Mouse (Mus musculus) midbrain, embryonic 14.5 days (tissue): Measurements from ENCODE around the gene Slx4. TPM values are rescaled to one million over a fixed set of nuclear protein-coding genes. Genes with fewer than 3 reads are reported as not detected.
"Not testable (repeated sequence)": the region's sequence is repeated elsewhere in the genome, so short reads cannot be mapped to it uniquely, and the experiment has no call there.

Experiments
- ATAC-seq: fragments of 200-750 bp; cut with Nextera tagmentation; 2 replicates; pipeline ENCODE4 v1.8.0; 2017; ENCODE audit warnings: moderate number of reproducible peaks, moderate library complexity; ENCODE audit not compliant: low FRiP score, low TSS enrichment
- DNase-seq: peaks from one replicate; pipeline ENCODE4 v3.0.0-alpha.2; 2015
- H3K27ac ChIP-seq: fragments of 300-500 bp; sonication (generic); replicated peaks from 2 replicates; pipeline ENCODE4 v1.5.1; 2014; ENCODE audit warnings: mild to moderate bottlenecking, low read depth, low read length, moderate library complexity
- H3K27me3 ChIP-seq: fragments of 300-500 bp; sonication (generic); 2 replicates; pipeline ENCODE4 v1.6.1; 2014; ENCODE audit warnings: low read length, control low read depth, mixed read lengths; ENCODE audit not compliant: control insufficient read depth, insufficient read depth
- H3K36me3 ChIP-seq: fragments of 300-500 bp; sonication (generic); 2 replicates; pipeline ENCODE4 v1.6.1; 2014; ENCODE audit warnings: low read length, control low read depth; ENCODE audit not compliant: control insufficient read depth, insufficient read depth
- H3K4me1 ChIP-seq: fragments of 300-500 bp; sonication (generic); 2 replicates; pipeline ENCODE4 v1.6.1; 2014; ENCODE audit warnings: mild to moderate bottlenecking, antibody characterized with exemption, low read length, control low read depth; ENCODE audit not compliant: control insufficient read depth, insufficient read depth
- H3K4me2 ChIP-seq: fragments of 300-500 bp; sonication (generic); 2 replicates; pipeline ENCODE4 v1.6.1; 2014; ENCODE audit warnings: mild to moderate bottlenecking, low read length, moderate library complexity
- H3K4me3 ChIP-seq: fragments of 300-500 bp; sonication (generic); replicated peaks from 2 replicates; pipeline ENCODE4 v1.5.1; 2014; ENCODE audit warnings: low read depth, low read length
- H3K9ac ChIP-seq: fragments of 300-500 bp; sonication (generic); replicated peaks from 2 replicates; pipeline ENCODE4 v1.6.1; 2014; ENCODE audit warnings: mild to moderate bottlenecking, low read length, moderate library complexity
- H3K9me3 ChIP-seq: fragments of 300-500 bp; sonication (generic); 2 replicates; pipeline ENCODE4 v1.6.1; 2016; ENCODE audit warnings: low read length, control low read depth, mixed read lengths; ENCODE audit not compliant: control insufficient read depth
- WGBS: fragments of 180-500 bp; shearing (Covaris S2); extraction: QIAGEN DNeasy Blood & Tissue Kit; methylation state at CpG from one replicate; pipeline ENCODE4 v1.1.7; 2014; 5-methylcytosine and 5-hydroxymethylcytosine counted together
- polyA plus RNA-seq: library from polyadenylated mRNA; unstranded; fragments of >200 nt; fragmentation: Nextera tagmentation; extraction: Ambion mirVana; gene quantifications from 2 replicates; pipeline ENCODE4 v1.2.1, GENCODE M21; 2014

The Slx4 gene
- polyA plus RNA-seq, 1 experiment from 2014 or later = 40.0 TPM

DNA sequence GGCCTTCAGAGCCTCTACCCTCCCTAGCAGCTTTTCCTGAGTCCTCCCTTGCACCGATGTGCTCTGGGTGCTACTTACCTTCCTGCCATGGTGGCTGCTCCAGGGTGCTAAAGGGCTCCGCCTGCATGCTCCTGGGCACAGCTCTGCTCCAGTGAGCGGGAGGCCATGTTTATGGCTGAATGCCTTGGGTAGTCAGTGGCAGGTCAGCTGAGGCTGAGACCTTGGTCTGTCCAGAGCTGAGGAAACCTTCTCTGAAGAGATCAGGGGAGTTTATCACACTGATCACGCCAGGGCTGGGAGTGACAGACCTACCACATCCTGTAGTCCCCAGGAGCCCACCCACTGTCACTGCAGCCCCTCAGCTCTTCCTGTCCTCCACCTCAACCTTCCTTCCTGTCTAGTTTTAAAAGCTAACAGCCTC lies 27.3 kb downstream of the Slx4 start, which contains the start of gene Nlrc3:
Gene Nlrc3 (minus strand): TSS at position 382 of the 421 bp plus-strand sequence.
- no peaks in the 10 kb centered on the region for H3K4me1 ChIP-seq
- no peak within 1 kb of the TSS for H3K27ac ChIP-seq
- no peaks in the 10 kb centered on the region for H3K9me3 ChIP-seq
- DNase-seq (no peak), ATAC-seq (no peak)
- 86% methylated on average over 4 of the region's 4 CpGs for WGBS
- no peaks in the 10 kb centered on the region for H3K27me3 ChIP-seq
- no peak within 1 kb of the TSS for H3K4me3 ChIP-seq
- H3K4me2 ChIP-seq = no peak within 1 kb of the TSS
- no peak within 1 kb of the TSS for H3K9ac ChIP-seq
- H3K36me3 ChIP-seq = peaks cover 43% of the 10 kb centered on the region

DNA sequence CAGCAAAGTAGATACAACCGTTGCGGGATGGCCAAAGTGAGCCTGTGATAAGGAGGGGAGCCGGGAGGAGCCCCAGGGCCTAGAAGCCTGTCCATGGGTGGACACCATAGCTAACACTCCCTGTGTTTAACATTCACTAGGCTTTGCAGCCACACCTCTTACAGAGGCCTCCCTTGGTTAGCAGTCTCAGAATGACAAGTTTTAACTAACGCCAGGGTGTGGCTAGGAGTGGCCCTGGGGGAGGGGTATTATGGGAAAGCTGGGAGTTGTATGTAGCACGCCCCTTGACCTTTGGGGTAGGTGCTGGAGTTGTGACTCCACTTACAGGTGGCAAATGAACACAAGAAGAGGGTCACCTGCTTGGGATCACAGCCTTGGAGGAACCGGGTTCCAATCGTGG lies 27.9 kb downstream of the Slx4 start:
- Histone ChIP-seq H3K9me3 (no peaks in the 10 kb centered on the region), H3K4me2 (no peak overlapping the region), H3K27ac (no peak overlapping the region), H3K4me1 (no peaks in the 10 kb centered on the region), H3K27me3 (no peaks in the 10 kb centered on the region), H3K4me3 (no peak overlapping the region), H3K9ac (no peak overlapping the region), H3K36me3 (peaks cover 37% of the 10 kb centered on the region)
- ATAC-seq (no peak), DNase-seq (no peak)
- 88% methylated on average over 7 of the region's 7 CpGs for whole genome bisulfite sequencing

GRCm38 (mm10) chr16:3974456-3974855 lies 29.1 kb downstream of the Slx4 start:
- not testable (repeated sequence) for H3K4me2 ChIP-seq, H3K9me3 ChIP-seq, H3K4me3 ChIP-seq, H3K4me1 ChIP-seq, DNase-seq, ATAC-seq, H3K9ac ChIP-seq, H3K27ac ChIP-seq, H3K27me3 ChIP-seq
- 92% methylated on average over 19 of the region's 19 CpGs for whole genome bisulfite sequencing
- peaks cover 25% of the 10 kb centered on the region for H3K36me3 ChIP-seq

GRCm38 (mm10) chr16:3965534-3965933 lies 38.0 kb downstream of the Slx4 start:
- ATAC-seq (no peak), DNase-seq (no peak)
- Histone ChIP-seq H3K4me3 (no peak overlapping the region), H3K9me3 (no peaks in the 10 kb centered on the region), H3K4me2 (no peak overlapping the region), H3K36me3 (no peaks in the 10 kb centered on the region), H3K27ac (no peak overlapping the region), H3K4me1 (no peaks in the 10 kb centered on the region), H3K9ac (no peak overlapping the region), H3K27me3 (no peaks in the 10 kb centered on the region)
- WGBS = 85% methylated on average over 3 of the region's 3 CpGs

DNA sequence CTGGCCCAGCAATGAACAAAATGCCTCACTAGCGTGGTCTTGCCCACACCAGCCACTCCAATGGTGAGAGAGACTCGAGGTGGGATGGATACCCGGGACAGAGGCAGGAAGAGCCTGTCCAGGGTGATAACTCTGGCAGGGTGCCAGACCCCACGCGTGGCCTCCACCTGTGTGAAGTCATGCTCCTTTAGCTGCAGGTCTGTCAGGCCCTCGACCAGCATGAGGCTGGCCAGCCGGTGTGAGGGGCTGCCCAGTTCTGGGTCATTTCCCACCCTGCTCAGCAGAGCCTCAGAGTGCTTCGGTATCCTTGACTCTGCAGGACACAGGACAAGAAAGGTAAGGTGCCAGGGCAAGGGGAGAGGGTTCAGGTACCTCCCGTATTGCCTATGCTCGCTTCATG lies 38.6 kb downstream of the Slx4 start:
- no peaks in the 10 kb centered on the region for H3K36me3 ChIP-seq
- no peak overlapping the region for H3K4me3 ChIP-seq
- H3K27me3 ChIP-seq = no peaks in the 10 kb centered on the region
- no peaks in the 10 kb centered on the region for H3K4me1 ChIP-seq
- no peak overlapping the region for H3K27ac ChIP-seq
- ATAC-seq = no peak
- 87% methylated on average over 10 of the region's 10 CpGs for WGBS
- no peak overlapping the region for H3K9ac ChIP-seq
- no peaks in the 10 kb centered on the region for H3K9me3 ChIP-seq
- no peak for DNase-seq
- no peak overlapping the region for H3K4me2 ChIP-seq

GRCm38 (mm10) chr16:3959261-3959660 lies 44.3 kb downstream of the Slx4 start:
- no peaks in the 10 kb centered on the region for H3K9me3 ChIP-seq
- H3K27ac ChIP-seq = no peak overlapping the region
- H3K36me3 ChIP-seq = no peaks in the 10 kb centered on the region
- no peak for DNase-seq
- 77% methylated on average over 2 of the region's 2 CpGs for WGBS
- H3K4me1 ChIP-seq = no peaks in the 10 kb centered on the region
- H3K4me2 ChIP-seq = no peak overlapping the region
- no peak overlapping the region for H3K9ac ChIP-seq
- no peak overlapping the region for H3K4me3 ChIP-seq
- ATAC-seq = no peak
- no peaks in the 10 kb centered on the region for H3K27me3 ChIP-seq

- H3K4me3 ChIP-seq = no peak overlapping the region
- H3K27ac ChIP-seq = no peak overlapping the region
- H3K27me3 ChIP-seq = no peaks in the 10 kb centered on the region
- WGBS = 90% methylated on average over 6 of the region's 6 CpGs
- no peak overlapping the region for H3K4me2 ChIP-seq
- H3K4me1 ChIP-seq = no peaks in the 10 kb centered on the region
- no peaks in the 10 kb centered on the region for H3K9me3 ChIP-seq
- ATAC-seq = no peak
- DNase-seq = no peak
- H3K9ac ChIP-seq = no peak overlapping the region
- no peaks in the 10 kb centered on the region for H3K36me3 ChIP-seq
Observed at GRCm38 (mm10) chr16:3956369-3956768, 47.2 kb downstream of the Slx4 start.

DNA sequence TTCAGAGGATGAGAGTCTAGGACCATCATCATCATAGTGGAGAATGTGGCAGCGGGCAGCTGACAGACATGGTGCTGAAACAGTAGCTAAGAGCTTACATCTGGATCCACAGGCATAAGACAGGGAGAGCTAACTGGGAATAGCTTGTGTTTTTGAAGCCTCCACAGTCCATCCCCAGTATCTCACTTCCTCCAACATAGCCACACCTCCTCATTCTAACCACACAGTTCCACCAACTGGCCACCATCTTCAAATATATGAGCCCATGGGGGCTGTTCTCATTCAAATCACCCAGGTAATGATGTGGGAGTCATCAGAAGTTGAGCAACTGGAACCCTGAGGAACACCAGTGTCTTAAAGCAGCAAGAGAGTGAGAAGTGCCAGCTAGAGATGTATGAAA lies 52.4 kb downstream of the Slx4 start:
- DNase-seq (no peak), ATAC-seq (no peak)
- Histone ChIP-seq H3K4me1 (no peaks in the 10 kb centered on the region), H3K4me3 (no peak overlapping the region), H3K9me3 (no peaks in the 10 kb centered on the region), H3K9ac (no peak overlapping the region), H3K27me3 (no peaks in the 10 kb centered on the region), H3K36me3 (no peaks in the 10 kb centered on the region), H3K4me2 (no peak overlapping the region), H3K27ac (no peak overlapping the region)
- WGBS = 96% methylated on average over 1 of the region's 1 CpGs

DNA sequence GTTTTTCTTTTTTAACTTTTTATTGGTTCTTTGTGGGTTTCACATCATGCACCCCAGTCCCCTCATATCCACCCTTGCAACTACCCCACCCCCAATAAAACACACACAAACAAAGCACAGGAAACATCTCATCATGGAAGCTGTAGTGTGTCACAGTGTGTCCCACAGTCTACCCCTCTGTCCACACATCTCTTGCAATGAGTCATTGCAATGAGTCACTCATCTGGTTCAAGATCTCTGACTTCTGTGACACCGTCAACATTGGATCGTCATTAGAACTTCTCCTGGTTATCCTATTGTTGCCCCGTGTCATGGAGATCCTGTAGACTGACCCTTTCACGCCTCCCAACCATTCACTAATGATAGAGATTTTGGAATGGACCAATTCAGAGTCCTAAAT lies 68.9 kb downstream of the Slx4 start:
- H3K4me2 ChIP-seq = no peak overlapping the region
- no peaks in the 10 kb centered on the region for H3K27me3 ChIP-seq
- no peaks in the 10 kb centered on the region for H3K4me1 ChIP-seq
- WGBS = 93% methylated on average over 4 of the region's 4 CpGs
- DNase-seq = no peak
- ATAC-seq = no peak
- no peak overlapping the region for H3K9ac ChIP-seq
- H3K4me3 ChIP-seq = no peak overlapping the region
- no peak overlapping the region for H3K27ac ChIP-seq
- peaks cover 82% of the 10 kb centered on the region for H3K36me3 ChIP-seq
- H3K9me3 ChIP-seq = no peaks in the 10 kb centered on the region
